ENCODE assay signal across 9 mouse cellular contexts in genomic region chr5:9056020-9056660, GRCm38 (mm10). TPM values are rescaled to one million over a fixed set of nuclear protein-coding genes. Genes with fewer than 3 reads are reported as not detected.
DNase-seq lines count a peak whose midpoint lies in the region; ATAC-seq and TF ChIP-seq lines count a peak whose summit lies in the region.
"Had no signal": no experiment of that assay in that cellular context is flagged by ENCODE, and none has a peak within 500 bp of the region (broad histone marks: within the 10 kb centered on the region; RNA-seq: fewer than 3 reads in every experiment).

No protein-coding gene starts in this region.

- no peak for TF ChIP-seq EP300 in liver, postnatal 0 days (IDR thresholded peaks at IDR 0.05; ENCODE audit: low read depth)

- no peaks in the 10 kb centered on the region for H3K27me3 ChIP-seq in Patski
- no peaks in the 10 kb centered on the region for H3K27me3 ChIP-seq in heart, embryonic 11.5 days (ENCODE audit: control insufficient read depth, insufficient read depth, low read length)
- H3K27me3 ChIP-seq in liver, postnatal 0 days (ENCODE audit: insufficient read depth, low read length): no peaks in the 10 kb centered on the region
- H3K27me3 ChIP-seq in neural tube, embryonic 15.5 days (replicated peaks): no peaks in the 10 kb centered on the region

- CTCF ChIA-PET in Patski (lab: Charles Lee): interaction anchor here (0.7 to 3.0 kb wide), 19 partner anchors 8 to 647 kb away, joined by 3 to 40 read pairs (median 4); partner anchors contain the start of gene Crot

- WGBS in heart, embryonic 11.5 days (ENCODE audit: insufficient replicate concordance): 21% methylated on average over 3 of the region's 3 CpGs
- 22% methylated on average over 3 of the region's 3 CpGs for WGBS in liver, postnatal 0 days (ENCODE audit: insufficient replicate concordance)
- 20% methylated on average over 3 of the region's 3 CpGs for WGBS in neural tube, embryonic 15.5 days

- no peaks in the 10 kb centered on the region for H3K36me3 ChIP-seq in heart, embryonic 11.5 days (ENCODE audit: control insufficient read depth, insufficient read depth, low read length)
- H3K36me3 ChIP-seq in liver, postnatal 0 days (replicated peaks; ENCODE audit: insufficient read depth, low read length): no peaks in the 10 kb centered on the region
- no peaks in the 10 kb centered on the region for H3K36me3 ChIP-seq in neural tube, embryonic 15.5 days

- ATAC-seq in Patski: no peak
- 0 out of 2 replicates have a peak, but pooled peaks have one; percentile 31 for ATAC-seq in heart, embryonic 11.5 days (replicated peaks; ENCODE audit: insufficient number of reproducible peaks, low FRiP score, low TSS enrichment)
- ATAC-seq in liver, postnatal 0 days: peak; percentile 49; the same call in 1 of the 2 replicates
- peak; percentile 79 for ATAC-seq in neural tube, embryonic 15.5 days (ENCODE audit: low FRiP score)

- H3K27ac ChIP-seq in heart, embryonic 11.5 days (ENCODE audit: low read depth, low read length): no peak overlapping the region
- H3K27ac ChIP-seq in liver, postnatal 0 days (ENCODE audit: low read depth): no peak overlapping the region
- H3K27ac ChIP-seq in neural tube, embryonic 15.5 days (replicated peaks): no peak overlapping the region

- no peak overlapping the region for H3K4me3 ChIP-seq in heart, embryonic 11.5 days (ENCODE audit: low read depth, low read length)
- no peak overlapping the region for H3K4me3 ChIP-seq in liver, postnatal 0 days (ENCODE audit: low read depth, low read length)
- H3K4me3 ChIP-seq in neural tube, embryonic 15.5 days (replicated peaks): no peak overlapping the region
- H3K4me3 ChIP-seq: erythroblast, embryonic 14.5 days had no signal

- in situ Hi-C loops in Patski (cut with MboI; ENCODE audit: low pct_unique_long_range_greater_than_20kb): no loop called here

- POLR2A ChIA-PET in Patski (lab: Charles Lee): interaction anchor here (0.6 kb wide), 3 partner anchors 51 to 100 kb away, joined by 3 to 4 read pairs (median 3); partner anchors contain the start of gene Crot

- no peak overlapping the region for H3K9ac ChIP-seq in heart, embryonic 11.5 days (ENCODE audit: low read depth, low read length)
- no peak overlapping the region for H3K9ac ChIP-seq in liver, postnatal 0 days (replicated peaks)
- H3K9ac ChIP-seq in neural tube, embryonic 15.5 days (replicated peaks): no peak overlapping the region

- TF ChIP-seq CTCF in Patski (IDR thresholded peaks at IDR 0.05): peak; percentile 69
- peak; percentile 85 for TF ChIP-seq CTCF in liver, postnatal 0 days (IDR thresholded peaks at IDR 0.05; ENCODE audit: low read depth)

- no peak overlapping the region for H3K4me2 ChIP-seq in heart, embryonic 11.5 days
- H3K4me2 ChIP-seq in liver, postnatal 0 days (ENCODE audit: low read depth, low read length): no peak overlapping the region
- no peak overlapping the region for H3K4me2 ChIP-seq in neural tube, embryonic 15.5 days

- no peaks in the 10 kb centered on the region for H3K9me3 ChIP-seq in heart, embryonic 11.5 days (replicated peaks; ENCODE audit: control insufficient read depth, low read length)
- no peaks in the 10 kb centered on the region for H3K9me3 ChIP-seq in liver, postnatal 0 days (ENCODE audit: low read length)
- H3K9me3 ChIP-seq in neural tube, embryonic 15.5 days (replicated peaks): no peaks in the 10 kb centered on the region

- DNase-seq in A20 (ENCODE audit: low read depth, low spot score): peak; percentile 75
- DNase-seq in Patski (ENCODE audit: low read depth, low spot score): no peak
- DNase-seq in cerebellum, postnatal 36 days: peak; percentile 59 to 75
- peak; percentile 75 for DNase-seq in kidney, postnatal 14 days
- DNase-seq in liver, postnatal 0 days: peak; percentile 59
- DNase-seq in thymus, postnatal 14 days: peak; percentile 73

- no peaks in the 10 kb centered on the region for H3K4me1 ChIP-seq in heart, embryonic 11.5 days (ENCODE audit: control insufficient read depth, insufficient read depth, low read length)
- no peaks in the 10 kb centered on the region for H3K4me1 ChIP-seq in liver, postnatal 0 days (ENCODE audit: insufficient read depth)
- H3K4me1 ChIP-seq in neural tube, embryonic 15.5 days: no peaks in the 10 kb centered on the region

RNA-seq across cellular contexts. Expression of gene Tmem243, which starts 44.3 kb away (rescaled TPM):
- 11.2 TPM for polyA plus RNA-seq in Patski (2021)
- polyA plus RNA-seq in heart, embryonic 11.5 days (2014; fragmentation: Nextera tagmentation; extraction: Ambion mirVana): 8.7 and 11.4 TPM in 2 replicates
- 50.9 and 56.7 TPM in 2 replicates for polyA plus RNA-seq in liver, postnatal 0 days (2015; fragmentation: Nextera tagmentation; extraction: Ambion mirVana)
- polyA plus RNA-seq in neural tube, embryonic 15.5 days (2015; fragmentation: Nextera tagmentation; extraction: Ambion mirVana): 11.5 and 12.7 TPM in 2 replicates

RNA-seq across cellular contexts. Expression of gene Crot, which starts 59.0 kb away (rescaled TPM):
- polyA plus RNA-seq in Patski (2021): 83.5 TPM
- 35.8 and 37.9 TPM in 2 replicates for polyA plus RNA-seq in heart, embryonic 11.5 days (2014; fragmentation: Nextera tagmentation; extraction: Ambion mirVana)
- 255 and 267 TPM in 2 replicates for polyA plus RNA-seq in liver, postnatal 0 days (2015; fragmentation: Nextera tagmentation; extraction: Ambion mirVana)
- 21.9 and 26.6 TPM in 2 replicates for polyA plus RNA-seq in neural tube, embryonic 15.5 days (2015; fragmentation: Nextera tagmentation; extraction: Ambion mirVana)
